Mouse (Mus musculus) hindbrain, embryonic 12.5 days (tissue): ENCODE data around the gene Pnrc2. TPM values are rescaled to one million over a fixed set of nuclear protein-coding genes. Genes with fewer than 3 reads are reported as not detected.

Experiments
- ATAC-seq: fragments of 200-750 bp; cut with Nextera tagmentation; 2 replicates; pipeline ENCODE4 v1.8.0; 2017; ENCODE audit warnings: moderate TSS enrichment; ENCODE audit not compliant: low FRiP score
- H3K27ac ChIP-seq: fragments of 300-500 bp; sonication (generic); 2 replicates; pipeline ENCODE4 v1.5.1; 2016; ENCODE audit warnings: mild to moderate bottlenecking
- H3K27me3 ChIP-seq: fragments of 300-500 bp; sonication (generic); 2 replicates; pipeline ENCODE4 v1.6.1; 2016; ENCODE audit warnings: mild to moderate bottlenecking
- H3K36me3 ChIP-seq: fragments of 300-500 bp; sonication (generic); 2 replicates; pipeline ENCODE4 v1.6.1; 2016; ENCODE audit warnings: mild to moderate bottlenecking
- H3K4me1 ChIP-seq: fragments of 300-500 bp; sonication (generic); 2 replicates; pipeline ENCODE4 v1.6.1; 2016
- H3K4me2 ChIP-seq: fragments of 300-500 bp; sonication (generic); replicated peaks from 2 replicates; pipeline ENCODE4 v1.6.1; 2016; ENCODE audit warnings: mild to moderate bottlenecking
- H3K4me3 ChIP-seq: fragments of 300-500 bp; sonication (generic); 2 replicates; pipeline ENCODE4 v1.5.1; 2016; ENCODE audit warnings: mild to moderate bottlenecking
- H3K9ac ChIP-seq: fragments of 300-500 bp; sonication (generic); 2 replicates; pipeline ENCODE4 v1.6.1; 2016; ENCODE audit warnings: mild to moderate bottlenecking, moderate library complexity
- H3K9me3 ChIP-seq: fragments of 300-500 bp; sonication (generic); replicated peaks from 2 replicates; pipeline ENCODE4 v1.6.1; 2016; ENCODE audit warnings: mild to moderate bottlenecking
- WGBS: fragments of 180-500 bp; shearing (Covaris S2); methylation state at CpG from one replicate; pipeline ENCODE4 v1.1.7; 2016; 5-methylcytosine and 5-hydroxymethylcytosine counted together
- polyA plus RNA-seq: library from polyadenylated mRNA; unstranded; fragments of >200 nt; fragmentation: Nextera tagmentation; extraction: Ambion mirVana; gene quantifications from 2 replicates; pipeline ENCODE4 v1.2.1, GENCODE M21; 2016

Pnrc2 gene
- polyA plus RNA-seq, 1 experiment from 2014 or later = 154 TPM

GRCm38 (mm10) chr4:135855080-135855479 lies 18.6 kb downstream of the Pnrc2 start:
- Histone ChIP-seq H3K9me3 (no peaks in the 10 kb centered on the region), H3K4me3 (peak overlapping the region; percentile 96), H3K27ac (peak overlapping the region; percentile 99), H3K4me2 (peak overlapping the region; percentile 80), H3K9ac (peak overlapping the region; percentile 99), H3K4me1 (peaks cover 39% of the 10 kb centered on the region), H3K27me3 (no peaks in the 10 kb centered on the region), H3K36me3 (no peaks in the 10 kb centered on the region)
- ATAC-seq = peak; percentile 30
- WGBS = 8% methylated on average over 6 of the region's 6 CpGs

GRCm38 (mm10) chr4:135854630-135855029 lies 19.0 kb downstream of the Pnrc2 start:
- no peaks in the 10 kb centered on the region for H3K27me3 ChIP-seq
- H3K4me1 ChIP-seq = peaks cover 35% of the 10 kb centered on the region
- H3K9me3 ChIP-seq = no peaks in the 10 kb centered on the region
- H3K36me3 ChIP-seq = no peaks in the 10 kb centered on the region
- no peak for ATAC-seq
- H3K9ac ChIP-seq = peak overlapping the region; percentile 99
- WGBS = 78% methylated on average over 11 of the region's 11 CpGs
- H3K27ac ChIP-seq = peak overlapping the region; percentile 99
- peak overlapping the region; percentile 96; the same call in 1 of the 2 replicates for H3K4me3 ChIP-seq
- peak overlapping the region; percentile 80 for H3K4me2 ChIP-seq

GRCm38 (mm10) chr4:135853987-135854546 lies 19.6 kb downstream of the Pnrc2 start:
- 91% methylated on average over 14 of the region's 14 CpGs for WGBS
- H3K4me2 ChIP-seq = no peak overlapping the region
- H3K9ac ChIP-seq = no peak overlapping the region
- ATAC-seq = no peak
- H3K27me3 ChIP-seq = no peaks in the 10 kb centered on the region
- no peak overlapping the region for H3K4me3 ChIP-seq
- no peaks in the 10 kb centered on the region for H3K9me3 ChIP-seq
- 0 out of 2 replicates have a peak overlapping the region, but pooled peaks have one; percentile 99 for H3K27ac ChIP-seq
- H3K4me1 ChIP-seq = peaks cover 30% of the 10 kb centered on the region
- no peaks in the 10 kb centered on the region for H3K36me3 ChIP-seq

DNA sequence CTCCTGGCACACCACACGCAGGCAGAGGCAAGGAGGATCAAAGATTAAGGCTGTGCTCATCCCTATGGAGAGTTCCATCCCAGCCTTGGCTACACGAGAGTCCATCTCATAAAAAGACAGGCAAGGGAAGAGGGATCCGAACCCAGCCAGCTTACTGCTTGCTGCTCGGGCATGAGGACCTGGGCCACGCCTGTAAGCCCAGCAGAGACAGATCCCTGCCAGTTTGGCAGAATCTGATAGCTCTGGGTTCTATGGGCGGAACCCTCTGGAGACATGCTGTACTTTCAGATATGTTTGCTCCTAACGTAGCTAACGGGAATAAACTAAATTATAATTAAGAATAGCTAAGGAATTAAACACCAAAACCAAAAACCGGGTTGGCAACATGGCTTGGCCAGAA lies 21.7 kb downstream of the Pnrc2 start:
- Histone ChIP-seq H3K27me3 (no peaks in the 10 kb centered on the region), H3K36me3 (no peaks in the 10 kb centered on the region), H3K27ac (no peak overlapping the region), H3K4me2 (no peak overlapping the region), H3K4me3 (no peak overlapping the region), H3K9ac (no peak overlapping the region), H3K4me1 (peaks cover 18% of the 10 kb centered on the region), H3K9me3 (no peaks in the 10 kb centered on the region)
- WGBS = 89% methylated on average over 9 of the region's 9 CpGs
- no peak for ATAC-seq

DNA sequence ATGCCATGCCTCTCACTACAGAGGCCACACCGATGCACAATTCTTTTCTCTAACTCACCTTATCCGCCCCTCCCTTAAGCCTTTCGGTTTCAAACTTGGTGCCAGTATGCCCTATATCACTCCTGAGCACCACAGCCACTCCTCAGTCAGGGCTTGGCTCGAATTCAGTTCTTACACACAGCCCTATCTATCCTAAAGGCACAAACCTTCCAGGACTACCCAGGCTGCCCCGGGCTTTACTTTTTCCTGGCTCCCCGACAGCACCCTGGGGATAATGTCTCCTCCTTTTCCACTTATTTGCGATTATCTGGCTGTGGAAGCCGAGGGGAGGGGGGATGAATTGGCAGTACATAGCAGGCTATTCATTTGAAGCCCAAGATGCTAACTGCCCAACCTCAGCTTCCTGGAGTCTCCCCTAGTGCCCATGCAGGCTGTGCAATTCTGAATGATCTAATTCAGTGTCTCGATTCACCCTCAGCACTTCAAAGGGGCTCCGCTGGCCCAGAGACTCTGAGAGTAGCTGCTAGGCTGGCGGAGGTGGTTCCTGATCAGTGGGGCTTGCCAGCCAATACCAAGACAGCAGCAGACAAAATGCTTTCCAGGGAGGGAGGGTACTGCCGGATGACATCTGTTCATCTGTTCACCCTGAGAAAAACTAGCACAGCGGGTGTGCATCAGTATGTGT lies 23.1 kb downstream of the Pnrc2 start:
- Histone ChIP-seq H3K9ac (0 out of 2 replicates have a peak overlapping the region, but pooled peaks have one; percentile 3), H3K9me3 (no peaks in the 10 kb centered on the region), H3K4me2 (peak overlapping the region; percentile 11), H3K27me3 (no peaks in the 10 kb centered on the region), H3K4me1 (peaks cover 18% of the 10 kb centered on the region), H3K27ac (peak overlapping the region; percentile 55), H3K36me3 (no peaks in the 10 kb centered on the region), H3K4me3 (no peak overlapping the region)
- 40% methylated on average over 13 of the region's 13 CpGs for WGBS
- ATAC-seq = no peak

- H3K4me3 ChIP-seq = no peak overlapping the region
- no peaks in the 10 kb centered on the region for H3K27me3 ChIP-seq
- H3K36me3 ChIP-seq = no peaks in the 10 kb centered on the region
- peaks cover 6% of the 10 kb centered on the region for H3K4me1 ChIP-seq
- H3K9me3 ChIP-seq = no peaks in the 10 kb centered on the region
- ATAC-seq = no peak
- whole genome bisulfite sequencing = 66% methylated on average over 5 of the region's 5 CpGs
- H3K9ac ChIP-seq = no peak overlapping the region
- H3K4me2 ChIP-seq = no peak overlapping the region
- no peak overlapping the region for H3K27ac ChIP-seq
Measured at GRCm38 (mm10) chr4:135847581-135847980, 26.1 kb downstream of the Pnrc2 start.

DNA sequence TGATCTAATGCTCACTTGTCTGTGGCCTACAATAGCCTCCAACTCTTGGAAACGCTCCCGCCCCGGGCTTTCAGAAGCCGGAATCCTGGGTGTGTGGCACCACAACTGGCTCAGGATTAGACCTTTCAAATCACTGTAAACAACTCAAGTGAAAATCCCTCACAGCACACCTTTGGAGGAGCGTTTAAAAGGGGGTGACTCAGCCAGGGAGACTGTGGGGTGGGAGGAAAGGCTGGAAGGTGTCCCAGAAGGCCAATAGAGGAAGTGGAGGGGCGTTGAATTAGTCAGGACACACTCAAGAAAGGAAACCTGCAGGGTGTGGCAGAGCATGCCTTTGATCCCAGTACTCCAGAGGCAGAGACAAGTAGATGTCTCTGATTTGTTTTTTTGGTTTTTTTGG lies 29.2 kb downstream of the Pnrc2 start:
- H3K36me3 ChIP-seq = no peaks in the 10 kb centered on the region
- no peaks in the 10 kb centered on the region for H3K27me3 ChIP-seq
- WGBS = 89% methylated on average over 6 of the region's 6 CpGs
- no peak overlapping the region for H3K27ac ChIP-seq
- no peak overlapping the region for H3K4me2 ChIP-seq
- ATAC-seq = no peak
- no peak overlapping the region for H3K4me3 ChIP-seq
- no peaks in the 10 kb centered on the region for H3K4me1 ChIP-seq
- H3K9me3 ChIP-seq = no peaks in the 10 kb centered on the region
- no peak overlapping the region for H3K9ac ChIP-seq

GRCm38 (mm10) chr4:135839293-135840011 lies 34.2 kb downstream of the Pnrc2 start:
- 87% methylated on average over 21 of the region's 21 CpGs for WGBS

DNA sequence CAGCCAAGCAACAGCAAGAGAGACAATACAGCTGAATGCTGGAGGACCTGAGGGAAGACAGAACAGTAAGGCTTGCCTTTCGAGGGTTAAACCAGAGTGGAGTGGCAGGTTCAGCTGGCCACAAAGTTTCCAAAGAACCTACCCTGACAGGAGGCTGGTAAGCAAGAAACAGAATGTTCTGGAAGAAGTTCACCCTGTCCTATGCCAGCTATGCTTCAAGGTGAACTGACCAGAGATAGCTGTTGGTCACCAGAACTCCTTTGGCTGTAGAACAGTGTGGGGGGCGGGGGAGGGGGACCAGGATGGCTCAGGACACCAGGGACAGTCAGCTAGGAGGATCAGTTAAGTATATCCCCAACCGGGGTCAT lies 34.7 kb downstream of the Pnrc2 start:
- Histone ChIP-seq H3K4me2 (no peak overlapping the region), H3K4me3 (no peak overlapping the region), H3K27me3 (no peaks in the 10 kb centered on the region), H3K4me1 (peaks cover 4% of the 10 kb centered on the region; the same call in 1 of the 2 replicates), H3K36me3 (no peaks in the 10 kb centered on the region), H3K27ac (no peak overlapping the region), H3K9me3 (no peaks in the 10 kb centered on the region), H3K9ac (no peak overlapping the region)
- WGBS = 79% methylated on average over 3 of the region's 3 CpGs
- ATAC-seq = no peak

More at GRCm38 (mm10) chr4:135839293-135840011, 34.2 kb downstream of the Pnrc2 start:
- no peaks in the 10 kb centered on the region for H3K4me1 ChIP-seq
- H3K4me3 ChIP-seq = no peak overlapping the region
- H3K9me3 ChIP-seq = no peaks in the 10 kb centered on the region
- no peaks in the 10 kb centered on the region for H3K27me3 ChIP-seq
- no peak overlapping the region for H3K4me2 ChIP-seq
- no peak for ATAC-seq
- H3K9ac ChIP-seq = no peak overlapping the region
- no peaks in the 10 kb centered on the region for H3K36me3 ChIP-seq
- no peak overlapping the region for H3K27ac ChIP-seq

- Histone ChIP-seq H3K4me1 (peaks cover 11% of the 10 kb centered on the region), H3K9ac (no peak overlapping the region), H3K4me3 (no peak overlapping the region), H3K4me2 (no peak overlapping the region), H3K27me3 (no peaks in the 10 kb centered on the region), H3K9me3 (no peaks in the 10 kb centered on the region), H3K27ac (peak overlapping the region; percentile 58; the same call in 1 of the 2 replicates), H3K36me3 (no peaks in the 10 kb centered on the region)
- no peak for ATAC-seq
- 78% methylated on average over 8 of the region's 8 CpGs for WGBS
Measured at GRCm38 (mm10) chr4:135834124-135834717, 39.4 kb downstream of the Pnrc2 start.

DNA sequence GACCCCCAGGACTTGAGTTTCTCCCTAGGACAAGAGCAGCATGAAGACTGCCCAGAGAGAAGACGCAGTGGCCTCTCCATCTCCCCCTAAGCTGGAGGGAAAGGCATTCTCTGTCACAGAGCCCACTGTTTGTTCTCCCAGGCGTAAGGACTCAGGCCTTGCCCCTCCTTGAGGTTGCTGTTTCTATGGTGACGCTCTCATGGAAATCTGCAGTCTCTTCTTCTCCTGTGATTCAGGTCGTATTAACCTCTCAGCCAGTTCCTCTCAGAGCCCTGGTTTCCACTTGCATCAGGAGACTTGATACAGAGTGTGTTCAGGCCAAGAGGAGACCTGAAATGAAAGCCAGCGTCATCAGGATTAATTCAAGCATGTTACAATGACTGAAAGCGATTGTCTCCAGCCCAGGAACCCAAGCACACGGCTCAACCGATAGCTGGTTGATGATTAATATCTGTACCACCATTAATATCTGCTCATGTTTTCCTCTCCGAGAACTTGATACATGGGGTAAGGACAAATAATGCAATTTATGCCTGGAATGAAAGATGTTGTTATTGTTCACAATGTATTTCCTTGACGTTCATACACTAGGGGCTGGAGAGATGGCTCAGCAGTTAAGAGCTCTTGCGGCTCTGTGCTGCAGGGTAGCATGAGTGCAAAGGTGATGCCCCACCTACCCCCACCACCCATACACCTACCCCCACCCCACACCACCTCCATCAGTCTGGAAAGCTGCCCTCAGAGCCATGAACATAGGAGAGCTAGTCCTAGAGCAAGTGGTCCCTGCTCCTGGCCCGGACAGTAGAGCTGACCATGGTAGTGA lies 40.1 kb downstream of the Pnrc2 start:
- H3K4me3 ChIP-seq = no peak overlapping the region
- 51% methylated on average over 12 of the region's 12 CpGs for WGBS
- ATAC-seq = peak; percentile 68
- H3K9me3 ChIP-seq = no peaks in the 10 kb centered on the region
- no peak overlapping the region for H3K9ac ChIP-seq
- H3K27me3 ChIP-seq = no peaks in the 10 kb centered on the region
- H3K27ac ChIP-seq = peak overlapping the region; percentile 58
- no peak overlapping the region for H3K4me2 ChIP-seq
- no peaks in the 10 kb centered on the region for H3K36me3 ChIP-seq
- H3K4me1 ChIP-seq = peaks cover 17% of the 10 kb centered on the region
